Comparison of ENCODE assay signal across 8 mouse cellular contexts in genomic region chr11:70432048-70432894, GRCm38 (mm10). TPM values are rescaled to one million over a fixed set of nuclear protein-coding genes. Genes with fewer than 3 reads are reported as not detected.
DNase-seq lines count a peak whose midpoint lies in the region; ATAC-seq and TF ChIP-seq lines count a peak whose summit lies in the region.

Gene Arrb2 (plus strand): TSS chr11:70432635.

- peak; percentile 98 for DNase-seq in 3T3-L1 (ENCODE audit: low read depth, low spot score)
- peak; percentile 96 for DNase-seq in adrenal gland, postnatal 4 days (ENCODE audit: low spot score in 2 of 2)
- peak; percentile 99 for DNase-seq in embryonic facial prominence, embryonic 14.5 days (ENCODE audit: low spot score)
- DNase-seq in heart, adult 2 months, result peak; percentile 98 to 99
- DNase-seq in kidney, adult 8-10 months, result peak; percentile 97 to 98
- DNase-seq in spleen, postnatal 10 days (ENCODE audit: low spot score in 2 of 2), result peak; percentile 90 to 97

- peaks cover 13% of the 10 kb centered on the region; the same call in 1 of the 2 replicates for H3K4me1 ChIP-seq in embryonic facial prominence, embryonic 14.5 days (ENCODE audit: control insufficient read depth, insufficient read depth, low read length)
- H3K4me1 ChIP-seq in heart, adult 2 months (ENCODE audit: control insufficient read depth, insufficient read depth, low read length), result peaks cover 3% of the 10 kb centered on the region; the same call in 1 of the 2 replicates
- peaks cover 26% of the 10 kb centered on the region for H3K4me1 ChIP-seq in limb, embryonic 13.5 days
- peaks cover 30% of the 10 kb centered on the region for H3K4me1 ChIP-seq in midbrain, embryonic 16.5 days (ENCODE audit: control insufficient read depth, insufficient read depth, low read length)

- peak; percentile 71 for TF ChIP-seq CTCF in heart, adult 2 months (IDR thresholded peaks at IDR 0.05)

- H3K27me3 ChIP-seq in embryonic facial prominence, embryonic 14.5 days (replicated peaks; ENCODE audit: control insufficient read depth, insufficient read depth, low read length), result no peaks in the 10 kb centered on the region
- no peaks in the 10 kb centered on the region for H3K27me3 ChIP-seq in heart, adult 2 months (ENCODE audit: control insufficient read depth, insufficient read depth, low read length)
- no peaks in the 10 kb centered on the region for H3K27me3 ChIP-seq in limb, embryonic 13.5 days
- no peaks in the 10 kb centered on the region for H3K27me3 ChIP-seq in midbrain, embryonic 16.5 days (ENCODE audit: control insufficient read depth, insufficient read depth, low read depth, low read length)

- peak; percentile 96 for ATAC-seq in embryonic facial prominence, embryonic 14.5 days (ENCODE audit: low read depth)
- peak; percentile 96 for ATAC-seq in limb, embryonic 13.5 days (ENCODE audit: low FRiP score, low read depth)
- peak; percentile 97 for ATAC-seq in midbrain, embryonic 16.5 days

- WGBS in embryonic facial prominence, embryonic 14.5 days, result under 1% methylated on average over 60 of the region's 75 CpGs
- WGBS in heart, adult 2 months, result 1% methylated on average over 60 of the region's 75 CpGs
- WGBS in limb, embryonic 13.5 days, result under 1% methylated on average over 65 of the region's 75 CpGs
- WGBS in midbrain, embryonic 16.5 days, result under 1% methylated on average over 74 of the region's 75 CpGs

- no peaks in the 10 kb centered on the region for H3K79me2 ChIP-seq in heart, adult 2 months (replicated peaks; ENCODE audit: control insufficient read depth, insufficient read depth, low read length)

- peaks cover 16% of the 10 kb centered on the region; the same call in 1 of the 2 replicates for H3K36me3 ChIP-seq in embryonic facial prominence, embryonic 14.5 days (ENCODE audit: control insufficient read depth, insufficient read depth, low read length)
- no peaks in the 10 kb centered on the region for H3K36me3 ChIP-seq in heart, adult 2 months (ENCODE audit: control insufficient read depth, insufficient read depth, low read length)
- peaks cover 15% of the 10 kb centered on the region for H3K36me3 ChIP-seq in limb, embryonic 13.5 days
- H3K36me3 ChIP-seq in midbrain, embryonic 16.5 days (ENCODE audit: control insufficient read depth, insufficient read depth, low read length), result peaks cover 10% of the 10 kb centered on the region

- H3K9ac ChIP-seq in embryonic facial prominence, embryonic 14.5 days (ENCODE audit: low read depth, low read length), result peak within 1 kb of the TSS; percentile 85
- H3K9ac ChIP-seq in heart, adult 2 months (ENCODE audit: low read depth, low read length), result peak within 1 kb of the TSS; percentile 74
- peak within 1 kb of the TSS; percentile 89 for H3K9ac ChIP-seq in limb, embryonic 13.5 days
- peak within 1 kb of the TSS; percentile 94 for H3K9ac ChIP-seq in midbrain, embryonic 16.5 days (ENCODE audit: low read depth, low read length)

- peak within 1 kb of the TSS; percentile 85 for H3K4me3 ChIP-seq in embryonic facial prominence, embryonic 14.5 days (ENCODE audit: low read depth, low read length)
- peak within 1 kb of the TSS; percentile 85 for H3K4me3 ChIP-seq in heart, adult 2 months
- H3K4me3 ChIP-seq in limb, embryonic 13.5 days, result peak within 1 kb of the TSS; percentile 77
- peak within 1 kb of the TSS; percentile 73 for H3K4me3 ChIP-seq in midbrain, embryonic 16.5 days (ENCODE audit: low read depth, low read length)

- peak within 1 kb of the TSS; percentile 87 for H3K27ac ChIP-seq in embryonic facial prominence, embryonic 14.5 days (replicated peaks; ENCODE audit: low read depth, low read length)
- H3K27ac ChIP-seq in heart, adult 2 months, result peak within 1 kb of the TSS; percentile 77
- H3K27ac ChIP-seq in limb, embryonic 13.5 days, result peak within 1 kb of the TSS; percentile 79
- H3K27ac ChIP-seq in midbrain, embryonic 16.5 days (ENCODE audit: low read length), result peak within 1 kb of the TSS; percentile 91

- TF ChIP-seq EP300 in heart, adult 2 months (IDR thresholded peaks at IDR 0.05; ENCODE audit: insufficient read depth, low read depth, low read length), result peak; percentile 84; the same call in 1 of the 2 replicates

- H3K4me2 ChIP-seq in embryonic facial prominence, embryonic 14.5 days (ENCODE audit: low read depth, low read length), result peak within 1 kb of the TSS; percentile 80
- peak within 1 kb of the TSS; percentile 87 for H3K4me2 ChIP-seq in limb, embryonic 13.5 days (replicated peaks)
- peak within 1 kb of the TSS; percentile 78 for H3K4me2 ChIP-seq in midbrain, embryonic 16.5 days (ENCODE audit: low read length)

- H3K9me3 ChIP-seq in embryonic facial prominence, embryonic 14.5 days (ENCODE audit: control insufficient read depth, low read length), result no peaks in the 10 kb centered on the region
- H3K9me3 ChIP-seq in limb, embryonic 13.5 days, result no peaks in the 10 kb centered on the region
- H3K9me3 ChIP-seq in midbrain, embryonic 16.5 days (replicated peaks; ENCODE audit: control insufficient read depth, low read length, poor library complexity, severe bottlenecking), result no peaks in the 10 kb centered on the region

- intact Hi-C loops in heart, adult 2 months (cut with DNase I), result loop anchor here (1.0 to 5.0 kb wide), 3 partner anchors 74 to 325 kb away; no protein-coding TSS in a partner anchor

- TF ChIP-seq POLR2A in heart, adult 2 months (IDR thresholded peaks at IDR 0.05; ENCODE audit: insufficient read depth, low read depth, low read length), result peak; percentile 67

RNA-seq across cellular contexts. Expression of gene Arrb2, which starts in this region (rescaled TPM):
- 10 to 100 TPM; 30.4 to 32.3 TPM for total RNA-seq in adrenal gland, postnatal 4 days (2021)
- 19.0 and 24.1 TPM in 2 replicates for polyA plus RNA-seq in embryonic facial prominence, embryonic 14.5 days (2014; fragmentation: Nextera tagmentation; extraction: Ambion mirVana)
- total RNA-seq in heart, adult 2 months (2021), result 10 to 100 TPM; 10.2 to 10.8 TPM
- 23.6 and 27.6 TPM in 2 replicates for polyA plus RNA-seq in heart, adult 2 months (2012; rRNA removed)
- 22.8 and 24.1 TPM in 2 replicates for polyA plus RNA-seq in limb, embryonic 13.5 days (2015; fragmentation: Nextera tagmentation; extraction: Ambion mirVana)
- polyA plus RNA-seq in midbrain, embryonic 16.5 days (2015; fragmentation: Nextera tagmentation; extraction: Ambion mirVana), result 52.6 and 58.9 TPM in 2 replicates

Comparison
In these comparisons a context has a peak if more than half of its experiments do, and no peak if none do; other contexts are left out.
1. Peak in every context shown above with its lines: DNase-seq, ATAC-seq, H3K4me3 ChIP-seq and H3K27ac ChIP-seq.